Mouse (Mus musculus) heart, embryonic 13.5 days (tissue): ENCODE data around the gene Rps6kb1. TPM values are rescaled to one million over a fixed set of nuclear protein-coding genes. Genes with fewer than 3 reads are reported as not detected.

Experiments
- ATAC-seq: fragments of 200-750 bp; cut with Nextera tagmentation; 2 replicates; pipeline ENCODE4 v1.8.0; 2017; ENCODE audit warnings: moderate TSS enrichment; ENCODE audit not compliant: insufficient number of reproducible peaks, low FRiP score, low TSS enrichment; ENCODE audit errors: extremely low read depth
- H3K27ac ChIP-seq: fragments of 300-500 bp; sonication (generic); replicated peaks from 2 replicates; pipeline ENCODE4 v1.5.1; 2015; ENCODE audit warnings: moderate library complexity, mild to moderate bottlenecking, inconsistent platforms
- H3K27me3 ChIP-seq: fragments of 300-500 bp; sonication (generic); replicated peaks from 2 replicates; pipeline ENCODE4 v1.6.1; 2015; ENCODE audit warnings: mild to moderate bottlenecking, inconsistent platforms
- H3K36me3 ChIP-seq: fragments of 300-500 bp; sonication (generic); 2 replicates; pipeline ENCODE4 v1.6.1; 2015; ENCODE audit warnings: mild to moderate bottlenecking, inconsistent platforms
- H3K4me1 ChIP-seq: fragments of 300-500 bp; sonication (generic); 2 replicates; pipeline ENCODE4 v1.6.1; 2015; ENCODE audit warnings: inconsistent platforms
- H3K4me2 ChIP-seq: fragments of 300-500 bp; sonication (generic); 2 replicates; pipeline ENCODE4 v1.6.1; 2015; ENCODE audit warnings: inconsistent platforms, mild to moderate bottlenecking, moderate library complexity
- H3K4me3 ChIP-seq: fragments of 300-500 bp; sonication (generic); 2 replicates; pipeline ENCODE4 v1.5.1; 2015; ENCODE audit warnings: moderate library complexity, mild to moderate bottlenecking, inconsistent platforms
- H3K9ac ChIP-seq: fragments of 300-500 bp; sonication (generic); 2 replicates; pipeline ENCODE4 v1.6.1; 2015; ENCODE audit warnings: inconsistent platforms, mild to moderate bottlenecking, moderate library complexity
- H3K9me3 ChIP-seq: fragments of 300-500 bp; sonication (generic); 2 replicates; pipeline ENCODE4 v1.6.1; 2016; ENCODE audit warnings: inconsistent platforms
- WGBS: fragments of 180-500 bp; shearing (Covaris S2); methylation state at CpG from one replicate; pipeline ENCODE4 v1.1.7; 2015; ENCODE audit warnings: mixed read lengths; 5-methylcytosine and 5-hydroxymethylcytosine counted together
- polyA plus RNA-seq: library from polyadenylated mRNA; unstranded; fragments of >200 nt; fragmentation: Nextera tagmentation; extraction: Ambion mirVana; gene quantifications from 2 replicates; pipeline ENCODE4 v1.2.1, GENCODE M21; 2015

The Rps6kb1 gene
- polyA plus RNA-seq, 1 experiment from 2014 or later, result 41.2 TPM

- no peak for ATAC-seq
- 79% methylated on average over 10 of the region's 10 CpGs for WGBS
- Histone ChIP-seq H3K27me3 (no peaks in the 10 kb centered on the region), H3K9me3 (no peaks in the 10 kb centered on the region), H3K27ac (peak overlapping the region; percentile 50; the same call in 1 of the 2 replicates), H3K4me1 (peaks cover 82% of the 10 kb centered on the region), H3K9ac (no peak overlapping the region), H3K4me3 (no peak overlapping the region), H3K4me2 (no peak overlapping the region), H3K36me3 (peaks cover 8% of the 10 kb centered on the region; the same call in 1 of the 2 replicates)
Measured at GRCm38 (mm10) chr11:86579731-86580318, 35.2 kb upstream of the Rps6kb1 start.

GRCm38 (mm10) chr11:86578809-86579730, 34.5 kb upstream of the Rps6kb1 start:
- Histone ChIP-seq H3K27me3 (no peaks in the 10 kb centered on the region), H3K36me3 (peaks cover 8% of the 10 kb centered on the region; the same call in 1 of the 2 replicates), H3K4me2 (no peak overlapping the region), H3K4me1 (peaks cover 80% of the 10 kb centered on the region), H3K27ac (peak overlapping the region; percentile 50), H3K4me3 (no peak overlapping the region), H3K9ac (no peak overlapping the region), H3K9me3 (no peaks in the 10 kb centered on the region)
- WGBS, result 59% methylated on average over 25 of the region's 25 CpGs
- no peak for ATAC-seq

- H3K4me1 ChIP-seq, result peaks cover 77% of the 10 kb centered on the region
- peak overlapping the region; percentile 69 for H3K27ac ChIP-seq
- H3K36me3 ChIP-seq, result peaks cover 5% of the 10 kb centered on the region; the same call in 1 of the 2 replicates
- no peaks in the 10 kb centered on the region for H3K27me3 ChIP-seq
- H3K4me3 ChIP-seq, result no peak overlapping the region
- ATAC-seq, result no peak
- H3K4me2 ChIP-seq, result no peak overlapping the region
- H3K9me3 ChIP-seq, result no peaks in the 10 kb centered on the region
- WGBS, result 78% methylated on average over 6 of the region's 6 CpGs
- H3K9ac ChIP-seq, result no peak overlapping the region
Measured at GRCm38 (mm10) chr11:86578106-86578808, 33.7 kb upstream of the Rps6kb1 start.

GRCm38 (mm10) chr11:86577231-86577630, 32.6 kb upstream of the Rps6kb1 start:
- H3K27me3 ChIP-seq, result no peaks in the 10 kb centered on the region
- no peaks in the 10 kb centered on the region for H3K36me3 ChIP-seq
- peaks cover 70% of the 10 kb centered on the region for H3K4me1 ChIP-seq
- no peak overlapping the region for H3K4me2 ChIP-seq
- H3K9ac ChIP-seq, result no peak overlapping the region
- no peak overlapping the region for H3K4me3 ChIP-seq
- peak; percentile 56; the same call in 1 of the 2 replicates for ATAC-seq
- no peaks in the 10 kb centered on the region for H3K9me3 ChIP-seq
- 36% methylated on average over 4 of the region's 4 CpGs for WGBS
- H3K27ac ChIP-seq, result peak overlapping the region; percentile 69

- Histone ChIP-seq H3K4me1 (peaks cover 70% of the 10 kb centered on the region), H3K4me2 (no peak overlapping the region), H3K27ac (peak overlapping the region; percentile 69; the same call in 1 of the 2 replicates), H3K4me3 (no peak overlapping the region), H3K9ac (no peak overlapping the region), H3K36me3 (no peaks in the 10 kb centered on the region), H3K27me3 (no peaks in the 10 kb centered on the region), H3K9me3 (no peaks in the 10 kb centered on the region)
- 82% methylated on average over 7 of the region's 7 CpGs for WGBS
- no peak for ATAC-seq
Measured at GRCm38 (mm10) chr11:86575632-86576378, 31.2 kb upstream of the Rps6kb1 start.

GRCm38 (mm10) chr11:86574408-86574807, 29.8 kb upstream of the Rps6kb1 start:
- WGBS, result 33% methylated on average over 2 of the region's 2 CpGs
- ATAC-seq, result no peak
- no peak overlapping the region for H3K9ac ChIP-seq
- no peaks in the 10 kb centered on the region for H3K36me3 ChIP-seq
- H3K4me1 ChIP-seq, result peaks cover 71% of the 10 kb centered on the region
- no peak overlapping the region for H3K4me2 ChIP-seq
- H3K27ac ChIP-seq, result no peak overlapping the region
- H3K27me3 ChIP-seq, result no peaks in the 10 kb centered on the region
- no peak overlapping the region for H3K4me3 ChIP-seq
- H3K9me3 ChIP-seq, result no peaks in the 10 kb centered on the region

GRCm38 (mm10) chr11:86573646-86574231, 29.1 kb upstream of the Rps6kb1 start:
- Histone ChIP-seq H3K9ac (no peak overlapping the region), H3K4me1 (peaks cover 64% of the 10 kb centered on the region), H3K27me3 (no peaks in the 10 kb centered on the region), H3K36me3 (no peaks in the 10 kb centered on the region), H3K4me2 (no peak overlapping the region), H3K4me3 (no peak overlapping the region), H3K9me3 (no peaks in the 10 kb centered on the region), H3K27ac (no peak overlapping the region)
- WGBS, result 85% methylated on average over 6 of the region's 6 CpGs
- no peak for ATAC-seq

GRCm38 (mm10) chr11:86572623-86573022, 28.0 kb upstream of the Rps6kb1 start:
- H3K9me3 ChIP-seq, result no peaks in the 10 kb centered on the region
- H3K4me2 ChIP-seq, result no peak overlapping the region
- no peak overlapping the region for H3K27ac ChIP-seq
- no peaks in the 10 kb centered on the region for H3K36me3 ChIP-seq
- H3K27me3 ChIP-seq, result no peaks in the 10 kb centered on the region
- H3K4me1 ChIP-seq, result peaks cover 55% of the 10 kb centered on the region
- no peak overlapping the region for H3K4me3 ChIP-seq
- H3K9ac ChIP-seq, result no peak overlapping the region
- no peak for ATAC-seq
- WGBS, result 66% methylated on average over 2 of the region's 2 CpGs

- no peak overlapping the region for H3K9ac ChIP-seq
- ATAC-seq, result no peak
- H3K9me3 ChIP-seq, result no peaks in the 10 kb centered on the region
- peaks cover 7% of the 10 kb centered on the region; the same call in 1 of the 2 replicates for H3K36me3 ChIP-seq
- WGBS, result 70% methylated on average over 4 of the region's 4 CpGs
- no peaks in the 10 kb centered on the region for H3K27me3 ChIP-seq
- no peak overlapping the region for H3K4me3 ChIP-seq
- H3K4me2 ChIP-seq, result peak overlapping the region; percentile 28; the same call in 1 of the 2 replicates
- H3K4me1 ChIP-seq, result peaks cover 47% of the 10 kb centered on the region
- H3K27ac ChIP-seq, result peak overlapping the region; percentile 65
Measured at GRCm38 (mm10) chr11:86571871-86572270, 27.3 kb upstream of the Rps6kb1 start.

GRCm38 (mm10) chr11:86571047-86571855, 26.6 kb upstream of the Rps6kb1 start:
- peak overlapping the region; percentile 28 for H3K4me2 ChIP-seq
- peaks cover 8% of the 10 kb centered on the region; the same call in 1 of the 2 replicates for H3K36me3 ChIP-seq
- peak overlapping the region; percentile 28; the same call in 1 of the 2 replicates for H3K9ac ChIP-seq
- peaks cover 41% of the 10 kb centered on the region for H3K4me1 ChIP-seq
- H3K9me3 ChIP-seq, result no peaks in the 10 kb centered on the region
- no peak overlapping the region for H3K4me3 ChIP-seq
- no peak for ATAC-seq
- 41% methylated on average over 15 of the region's 15 CpGs for WGBS
- no peaks in the 10 kb centered on the region for H3K27me3 ChIP-seq
- H3K27ac ChIP-seq, result peak overlapping the region; percentile 65
